Mouse (Mus musculus) ovary, postnatal 14 days (tissue): ENCODE measurements around the gene Muc4.

Experiments
- DNase-seq: peaks from one replicate; pipeline ENCODE4 v3.0.0; 2022; ENCODE audit warnings: low spot score

Muc4 gene

GRCm38 (mm10) chr16:32728240-32728639 lies 7.4 kb upstream of the Muc4 start:
- DNase-seq, result no peak

- DNase-seq, result no peak
These were observed 7.0 kb upstream of the Muc4 start for GRCm38 (mm10) chr16:32728730-32729129.

- DNase-seq, result no peak
These were observed 2.5 kb upstream of the Muc4 start for GRCm38 (mm10) chr16:32733213-32733612.

GRCm38 (mm10) chr16:32736022-32736421 lies 336 bp downstream of the Muc4 start:
- DNase-seq, result peak; percentile 8

GRCm38 (mm10) chr16:32740003-32740663 lies 4.4 kb downstream of the Muc4 start:
- no peak for DNase-seq

GRCm38 (mm10) chr16:32741366-32741765 lies 5.7 kb downstream of the Muc4 start:
- DNase-seq, result no peak

- no peak for DNase-seq
These were observed 7.0 kb downstream of the Muc4 start for GRCm38 (mm10) chr16:32742712-32743111.

GRCm38 (mm10) chr16:32745852-32746251 lies 10.2 kb downstream of the Muc4 start:
- no peak for DNase-seq

GRCm38 (mm10) chr16:32750242-32751127 lies 14.8 kb downstream of the Muc4 start:
- DNase-seq, result no peak

- DNase-seq, result no peak
These were observed 28.9 kb downstream of the Muc4 start for GRCm38 (mm10) chr16:32764550-32764949.

GRCm38 (mm10) chr16:32764961-32765360 lies 29.3 kb downstream of the Muc4 start:
- DNase-seq, result no peak

- no peak for DNase-seq
These were observed 31.2 kb downstream of the Muc4 start for GRCm38 (mm10) chr16:32766904-32767303.

GRCm38 (mm10) chr16:32776676-32777075 lies 41.0 kb downstream of the Muc4 start:
- no peak for DNase-seq

GRCm38 (mm10) chr16:32778956-32779355 lies 43.3 kb downstream of the Muc4 start:
- DNase-seq, result no peak

- DNase-seq, result no peak
These were observed 47.8 kb downstream of the Muc4 start for GRCm38 (mm10) chr16:32783324-32784062.

- no peak for DNase-seq
These were observed 49.2 kb downstream of the Muc4 start for GRCm38 (mm10) chr16:32784840-32785239.

GRCm38 (mm10) chr16:32790056-32790455 lies 54.4 kb downstream of the Muc4 start:
- DNase-seq, result no peak

- DNase-seq, result no peak
These were observed 59.5 kb downstream of the Muc4 start for GRCm38 (mm10) chr16:32795177-32795576.

GRCm38 (mm10) chr16:32796676-32797425 lies 61.2 kb downstream of the Muc4 start:
- no peak for DNase-seq

GRCm38 (mm10) chr16:32797426-32797689 lies 61.7 kb downstream of the Muc4 start, which contains the start of gene Muc20:
Gene Muc20, minus strand, starts transcription at chr16:32797435.
- DNase-seq, result no peak

GRCm38 (mm10) chr16:32803252-32803853 lies 67.7 kb downstream of the Muc4 start:
- DNase-seq, result peak; percentile 56

- DNase-seq, result no peak
These were observed 68.2 kb downstream of the Muc4 start for GRCm38 (mm10) chr16:32803901-32804300.
